Mouse (Mus musculus) stomach, postnatal 0 days (tissue): ENCODE results near the gene Egln1.

Experiments used
- CTCF ChIP-seq: IDR thresholded peaks from 2 replicates; pipeline ENCODE4 v1.5.1; 2016; ENCODE audit warnings: antibody characterized with exemption, low read depth, mild to moderate bottlenecking, moderate library complexity
- EP300 ChIP-seq: optimal IDR thresholded peaks from 2 replicates; pipeline ENCODE3; 2016; ENCODE audit warnings: antibody characterized with exemption

GRCm38 (mm10) chr8:124878141-124878540, 71.0 kb downstream of the Egln1 start:
- TF ChIP-seq CTCF (no peak), EP300 (no peak)
